20 mouse cellular contexts compared by ENCODE assay signal in the genomic region with DNA sequence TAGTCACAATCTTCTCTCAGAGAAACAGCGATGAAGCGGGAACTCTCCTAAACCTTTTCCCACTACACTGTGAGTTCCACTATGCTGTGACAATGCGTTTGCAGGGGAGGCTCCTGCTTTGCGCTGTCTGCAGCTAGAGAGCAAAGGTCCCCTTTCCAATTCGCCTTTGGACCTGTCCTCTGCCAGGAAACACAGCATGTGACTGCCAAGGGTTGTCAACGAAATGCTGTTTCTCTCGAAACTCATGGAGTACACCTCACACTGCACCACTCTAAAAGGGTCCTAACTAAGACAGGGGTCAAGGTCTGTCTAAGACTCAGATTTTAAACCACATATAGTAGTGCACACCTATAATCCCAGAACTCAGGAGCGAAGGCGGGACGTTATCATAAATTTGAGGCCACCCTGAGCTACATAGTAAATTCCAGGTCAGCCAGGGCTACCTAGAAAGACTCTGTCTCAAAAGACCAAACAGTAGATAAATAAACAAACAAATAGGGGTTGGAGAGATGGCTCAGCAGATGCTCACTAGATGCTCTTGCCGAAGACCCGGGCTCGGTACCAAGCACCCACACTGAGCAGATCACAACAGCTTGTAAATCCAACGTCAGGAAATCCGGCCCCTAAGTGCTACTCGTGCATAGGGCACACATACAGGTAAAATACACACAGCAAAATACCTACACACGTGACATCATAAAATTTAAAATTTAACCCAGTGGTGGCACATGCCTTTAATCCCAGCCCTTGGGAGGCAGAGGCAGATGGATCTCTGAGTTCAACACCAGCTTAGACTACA. TPM values are rescaled to one million over a fixed set of nuclear protein-coding genes. Genes with fewer than 3 reads are reported as not detected.
DNase-seq lines count a peak whose midpoint lies in the region; ATAC-seq and TF ChIP-seq lines count a peak whose summit lies in the region.
"Had no signal": no experiment of that assay in that cellular context is flagged by ENCODE, and none has a peak within 500 bp of the region (broad histone marks: within the 10 kb centered on the region; RNA-seq: fewer than 3 reads in every experiment).

No protein-coding gene starts in this region.

- peak; percentile 67; the same call in 1 of the 2 replicates for ATAC-seq in liver, embryonic 14.5 days (ENCODE audit: insufficient read depth)
- ATAC-seq: forebrain, embryonic 13.5 days; hindbrain, postnatal 0 days had no signal

- intact Hi-C loops in heart, postnatal 10 days (cut with DNase I): loop anchor here (2.0 to 10.0 kb wide), 2 partner anchors 202 to 296 kb away; no protein-coding TSS in a partner anchor

- WGBS in heart, embryonic 10.5 days: 75% methylated on average over 17 of the region's 17 CpGs
- 61% methylated on average over 17 of the region's 17 CpGs for WGBS in liver, embryonic 14.5 days (ENCODE audit: insufficient replicate concordance)

- no peaks in the 10 kb centered on the region for H3K36me3 ChIP-seq in heart, embryonic 10.5 days
- no peaks in the 10 kb centered on the region for H3K36me3 ChIP-seq in liver, embryonic 14.5 days (replicated peaks; ENCODE audit: control insufficient read depth, insufficient read depth, low read depth)
- H3K36me3 ChIP-seq: embryonic facial prominence, embryonic 15.5 days had no signal

- H3K9ac ChIP-seq in liver, embryonic 14.5 days (replicated peaks): no peak overlapping the region
- H3K9ac ChIP-seq: embryonic facial prominence, embryonic 15.5 days; forebrain, embryonic 13.5 days; lung, embryonic 14.5 days had no signal

- DNase-seq in heart, embryonic 10.5 days (ENCODE audit: low spot score): peak; percentile 56
- DNase-seq in heart, postnatal 10 days: no peak
- peak; percentile 63 for DNase-seq in kidney, adult 18-20 months
- DNase-seq in kidney, postnatal 25 days: peak; percentile 69 to 85
- peak; percentile 9 to 20 (median 11) for DNase-seq in liver, embryonic 14.5 days (ENCODE audit: low read depth in 3 of 3, low spot score in 3 of 3)
- no peak for DNase-seq in cerebellum, postnatal 36 days
- no peak for DNase-seq in frontal cortex, postnatal 36 days (ENCODE audit: low spot score in 2 of 2)
- no peak for DNase-seq in lung, postnatal 25 days (ENCODE audit: low spot score)
- DNase-seq: cerebellum, adult 11-12 months had no signal

- TF ChIP-seq CTCF in liver, embryonic 14.5 days (IDR thresholded peaks at IDR 0.05; ENCODE audit: low read depth): no peak

- no peaks in the 10 kb centered on the region for H3K9me3 ChIP-seq in heart, embryonic 10.5 days
- H3K9me3 ChIP-seq in liver, embryonic 14.5 days (ENCODE audit: control insufficient read depth, low read length): no peaks in the 10 kb centered on the region
- H3K9me3 ChIP-seq: embryonic facial prominence, embryonic 15.5 days; forebrain, embryonic 13.5 days had no signal

- no peak for TF ChIP-seq EP300 in liver, embryonic 14.5 days (IDR thresholded peaks at IDR 0.05; ENCODE audit: low read depth)

- H3K27me3 ChIP-seq in heart, embryonic 10.5 days (ENCODE audit: insufficient read depth, poor library complexity, severe bottlenecking): no peaks in the 10 kb centered on the region
- no peaks in the 10 kb centered on the region for H3K27me3 ChIP-seq in liver, embryonic 14.5 days (ENCODE audit: control insufficient read depth, insufficient read depth, low read length)
- H3K27me3 ChIP-seq: embryonic facial prominence, embryonic 15.5 days; forebrain, embryonic 13.5 days had no signal

- peak overlapping the region; percentile 23; the same call in 1 of the 2 replicates for H3K4me2 ChIP-seq in liver, embryonic 14.5 days (ENCODE audit: low read depth)
- H3K4me2 ChIP-seq: embryonic facial prominence, embryonic 15.5 days; forebrain, embryonic 13.5 days; lung, embryonic 14.5 days had no signal

- no peak overlapping the region for H3K27ac ChIP-seq in heart, embryonic 10.5 days
- H3K27ac ChIP-seq in liver, embryonic 14.5 days: no peak overlapping the region; the same call in 1 of the 2 replicates
- H3K27ac ChIP-seq: embryonic facial prominence, embryonic 15.5 days; forebrain, embryonic 13.5 days; hindbrain, postnatal 0 days had no signal

- H3K4me1 ChIP-seq in heart, embryonic 10.5 days: peaks cover 9% of the 10 kb centered on the region; the same call in 1 of the 2 replicates
- H3K4me1 ChIP-seq in liver, embryonic 14.5 days (replicated peaks; ENCODE audit: control insufficient read depth in 2 of 2, insufficient read depth in 2 of 2, low read length in 1 of 2): peaks cover 0 to 16% of the 10 kb centered on the region in 2 experiments; a peak in 2 of 4 replicates
- H3K4me1 ChIP-seq: forebrain, embryonic 13.5 days had no signal

- H3K4me3 ChIP-seq in heart, embryonic 10.5 days: no peak overlapping the region
- no peak overlapping the region for H3K4me3 ChIP-seq in liver, embryonic 14.5 days (ENCODE audit: insufficient read depth in 1 of 2, low read depth in 2 of 2, low read length in 2 of 2)
- H3K4me3 ChIP-seq: embryonic facial prominence, embryonic 15.5 days; forebrain, embryonic 13.5 days had no signal

RNA-seq across cellular contexts. Expression of a gene that starts 2.4 kb away (rescaled TPM):
- polyA plus RNA-seq in heart, embryonic 10.5 days (2016; fragmentation: Nextera tagmentation; extraction: Ambion mirVana): not detected in 2 replicates
- total RNA-seq in heart, postnatal 10 days (2021): not detected
- not detected in 2 replicates for polyA plus RNA-seq in liver, embryonic 14.5 days (2012; rRNA removed)
- not detected in 2 replicates for polyA plus RNA-seq in liver, embryonic 14.5 days (2014; fragmentation: Nextera tagmentation; extraction: Ambion mirVana)
- total RNA-seq: gastrocnemius, adult 8-10 months; heart, postnatal 4 days; hindbrain, postnatal 0 days; layer of hippocampus, postnatal 25 days; left cerebral cortex, postnatal 36 days; midbrain, postnatal 0 days had no signal
- polyA plus RNA-seq: cortical plate, adult 2 months; embryonic facial prominence, embryonic 15.5 days; forebrain, embryonic 13.5 days; hindbrain, postnatal 0 days; lung, embryonic 14.5 days; midbrain, postnatal 0 days; neural tube, embryonic 11.5 days had no signal

RNA-seq across cellular contexts. Expression of a gene that starts 39.1 kb away (rescaled TPM):
- polyA plus RNA-seq in heart, embryonic 10.5 days (2016; fragmentation: Nextera tagmentation; extraction: Ambion mirVana): 470 and 475 TPM in 2 replicates
- total RNA-seq in heart, postnatal 10 days (2021): 100 to 1,000 TPM; 213 to 219 TPM
- 58.8 and 95.3 TPM in 2 replicates for polyA plus RNA-seq in liver, embryonic 14.5 days (2012; rRNA removed)
- polyA plus RNA-seq in liver, embryonic 14.5 days (2014; fragmentation: Nextera tagmentation; extraction: Ambion mirVana): 157 and 160 TPM in 2 replicates

RNA-seq across cellular contexts. Expression of a gene that starts 43.0 kb away (rescaled TPM):
- 0.09 and 0.20 TPM in 2 replicates for polyA plus RNA-seq in heart, embryonic 10.5 days (2016; fragmentation: Nextera tagmentation; extraction: Ambion mirVana)
- total RNA-seq in heart, postnatal 10 days (2021): under 1 TPM; 0.14 to 0.17 TPM
- polyA plus RNA-seq in liver, embryonic 14.5 days (2012; rRNA removed): 0.59 and 0.76 TPM in 2 replicates
- 0.44 and 0.51 TPM in 2 replicates for polyA plus RNA-seq in liver, embryonic 14.5 days (2014; fragmentation: Nextera tagmentation; extraction: Ambion mirVana)
- total RNA-seq: gastrocnemius, adult 8-10 months; layer of hippocampus, postnatal 25 days had no signal
- polyA plus RNA-seq: cortical plate, adult 2 months had no signal

Comparison
In these comparisons a context has a peak if more than half of its experiments do, and no peak if none do; other contexts are left out.
1. DNase-seq: peak in heart, embryonic 10.5 days (single experiment), kidney, adult 18-20 months (single experiment), kidney, postnatal 25 days (2 of 2) and liver, embryonic 14.5 days (3 of 3); none in heart, postnatal 10 days (0 of 2), cerebellum, postnatal 36 days (0 of 2), frontal cortex, postnatal 36 days (0 of 2) and lung, postnatal 25 days (single experiment).